ENCODE assay signal across 23 mouse cellular contexts in genomic region chr4:123592046-123592445, GRCm38 (mm10).
DNase-seq lines count a peak whose midpoint lies in the region; ATAC-seq lines count a peak whose summit lies in the region.
"Had no signal": no experiment of that assay in that cellular context is flagged by ENCODE, and none has a peak within 500 bp of the region (broad histone marks: within the 10 kb centered on the region; RNA-seq: fewer than 3 reads in every experiment).

No protein-coding gene starts in this region.

- H3K9ac ChIP-seq in heart, embryonic 13.5 days, result 0 out of 2 replicates have a peak overlapping the region, but pooled peaks have one; percentile 15
- H3K9ac ChIP-seq: embryonic facial prominence, embryonic 12.5 days; forebrain, embryonic 13.5 days; forebrain, embryonic 15.5 days; forebrain, postnatal 0 days had no signal

- no peak for ATAC-seq in heart, embryonic 13.5 days (ENCODE audit: extremely low read depth, insufficient number of reproducible peaks, low FRiP score, low TSS enrichment)
- ATAC-seq: activated CD4-positive, CD25-positive, alpha-beta regulatory T cell, adult 4 months; CD4-positive, CD25-positive, alpha-beta regulatory T cell, adult 4 months; forebrain, embryonic 13.5 days; forebrain, embryonic 15.5 days; forebrain, postnatal 0 days; Patski had no signal

- peak; percentile 21 for DNase-seq in cerebellum, adult 11 months
- DNase-seq in cerebellum, adult 8-10 months, result no peak
- DNase-seq in cerebellum, postnatal 14 days, result peak; percentile 38 to 48
- DNase-seq in cerebellum, postnatal 4 days (ENCODE audit: low spot score in 2 of 2), result no peak
- DNase-seq in cerebellum, postnatal 36 days, result peak; percentile 31 to 37
- no peak for DNase-seq in cerebellum, adult 9-10 months
- no peak for DNase-seq in heart, postnatal 14 days
- DNase-seq: adrenal gland, adult 8-10 months; adrenal gland, postnatal 14 days; adrenal gland, postnatal 36 days; B cell, adult 2 months; cerebellum, adult 11-12 months; forebrain, postnatal 0 days had no signal

- no peak overlapping the region for H3K27ac ChIP-seq in heart, embryonic 13.5 days (replicated peaks)
- H3K27ac ChIP-seq: embryonic facial prominence, embryonic 10.5 days; embryonic facial prominence, embryonic 12.5 days; forebrain, embryonic 13.5 days; forebrain, embryonic 15.5 days had no signal

- no peaks in the 10 kb centered on the region for H3K9me3 ChIP-seq in heart, embryonic 13.5 days
- H3K9me3 ChIP-seq: embryonic facial prominence, embryonic 10.5 days; embryonic facial prominence, embryonic 12.5 days; forebrain, embryonic 13.5 days; forebrain, embryonic 15.5 days; G1E had no signal

- peaks cover 76% of the 10 kb centered on the region for H3K4me1 ChIP-seq in heart, embryonic 13.5 days

- H3K27me3 ChIP-seq in heart, embryonic 13.5 days (replicated peaks), result no peaks in the 10 kb centered on the region
- H3K27me3 ChIP-seq: CH12.LX; embryonic facial prominence, embryonic 12.5 days; forebrain, embryonic 13.5 days; forebrain, embryonic 15.5 days; Patski had no signal

- WGBS in heart, embryonic 13.5 days, result 78% methylated on average over 5 of the region's 5 CpGs

- no peaks in the 10 kb centered on the region for H3K36me3 ChIP-seq in heart, embryonic 13.5 days
- H3K36me3 ChIP-seq: embryonic facial prominence, embryonic 10.5 days; embryonic facial prominence, embryonic 12.5 days; forebrain, embryonic 15.5 days; G1E had no signal

- H3K4me3 ChIP-seq in heart, embryonic 13.5 days, result no peak overlapping the region
- H3K4me3 ChIP-seq: embryonic facial prominence, embryonic 10.5 days; embryonic facial prominence, embryonic 12.5 days; forebrain, embryonic 13.5 days; forebrain, embryonic 15.5 days had no signal

- H3K4me2 ChIP-seq in heart, embryonic 13.5 days, result no peak overlapping the region
- H3K4me2 ChIP-seq: embryonic facial prominence, embryonic 12.5 days; forebrain, embryonic 13.5 days; forebrain, embryonic 15.5 days had no signal

- intact Hi-C loops in heart, postnatal 14 days (cut with DNase I), result no loop called here

Comparison
In these comparisons a context has a peak if more than half of its experiments do, and no peak if none do; other contexts are left out.
1. DNase-seq: peak in cerebellum, adult 11 months (single experiment), cerebellum, postnatal 14 days (2 of 2) and cerebellum, postnatal 36 days (2 of 2); none in cerebellum, adult 8-10 months (single experiment), cerebellum, postnatal 4 days (0 of 2), cerebellum, adult 9-10 months (single experiment) and heart, postnatal 14 days (0 of 2).